Comparison of ENCODE assay signal across 25 mouse cellular contexts in the genomic region with DNA sequence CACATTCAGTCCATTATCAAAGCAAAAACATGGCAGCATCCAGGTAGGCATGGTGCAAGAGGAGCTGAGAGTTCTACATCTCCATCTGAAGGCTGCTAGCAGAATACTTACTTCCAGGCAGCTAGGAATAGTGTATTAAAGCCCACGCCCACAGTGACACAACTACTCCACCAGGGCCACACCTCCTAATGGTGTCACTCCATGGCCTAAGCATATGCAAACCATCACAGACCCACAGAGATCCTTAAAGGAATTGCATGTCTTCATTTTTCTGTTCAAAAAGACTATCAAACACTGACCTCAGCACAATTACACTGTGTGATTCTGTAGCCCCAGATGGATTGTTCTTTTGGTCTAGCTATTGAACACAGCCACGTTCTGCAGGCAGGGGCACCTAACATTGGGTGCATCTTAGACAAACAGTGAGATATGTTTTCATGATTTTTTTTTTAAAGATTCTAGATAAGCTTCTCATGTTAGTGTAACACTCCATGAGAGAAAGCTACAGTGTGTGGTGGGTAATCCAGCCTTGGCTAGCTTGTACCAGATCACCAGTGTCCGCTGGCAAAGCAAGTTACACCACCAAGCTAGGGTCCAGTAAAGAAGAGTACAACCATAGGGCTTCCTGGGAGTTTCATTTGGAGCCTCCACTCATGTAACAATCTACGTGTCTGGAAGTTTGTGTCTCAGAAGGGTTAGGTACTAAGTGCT.
"Had no signal": no experiment of that assay in that cellular context is flagged by ENCODE, and none has a peak within 500 bp of the region (broad histone marks: within the 10 kb centered on the region; RNA-seq: fewer than 3 reads in every experiment).

No protein-coding gene starts in this region.

- H3K4me1 ChIP-seq: heart, embryonic 10.5 days; heart, embryonic 12.5 days; hindbrain, embryonic 10.5 days; hindbrain, embryonic 12.5 days; intestine, embryonic 15.5 days; limb, embryonic 10.5 days; limb, embryonic 12.5 days had no signal

- H3K9me3 ChIP-seq: heart, embryonic 10.5 days; hindbrain, embryonic 12.5 days; intestine, embryonic 15.5 days; limb, embryonic 10.5 days; limb, embryonic 12.5 days had no signal

- H3K27me3 ChIP-seq: heart, embryonic 12.5 days; hindbrain, embryonic 12.5 days; intestine, embryonic 15.5 days; limb, embryonic 12.5 days; liver, embryonic 13.5 days had no signal

- ATAC-seq: hindbrain, embryonic 16.5 days; inflammation-experienced regulatory T-cells, adult 6 months; intestine, embryonic 15.5 days; intestine, postnatal 0 days had no signal

- H3K36me3 ChIP-seq: heart, embryonic 10.5 days; heart, embryonic 12.5 days; hindbrain, embryonic 10.5 days; hindbrain, embryonic 12.5 days; intestine, embryonic 15.5 days; limb, embryonic 10.5 days; limb, embryonic 12.5 days; liver, embryonic 13.5 days had no signal

- DNase-seq: gastrocnemius, adult 2 months; gastrocnemius, postnatal 10 days; gastrocnemius, postnatal 25 days; heart, postnatal 10 days; heart, postnatal 4 days; kidney, adult 18-20 months; kidney, adult 8-10 months; kidney, postnatal 10 days; kidney, postnatal 25 days; kidney, postnatal 4 days; liver; liver, embryonic 13.5 days had no signal

- H3K27ac ChIP-seq: gastrocnemius, adult 2 months; heart, embryonic 10.5 days; hindbrain, embryonic 10.5 days; hindbrain, embryonic 12.5 days; hindbrain, embryonic 14.5 days; intestine, embryonic 15.5 days; layer of hippocampus, adult 2 months; left cerebral cortex, adult 2 months; limb, embryonic 10.5 days; limb, embryonic 12.5 days; liver, embryonic 13.5 days had no signal

- H3K9ac ChIP-seq: heart, embryonic 12.5 days; hindbrain, embryonic 12.5 days; hindbrain, embryonic 14.5 days; intestine, embryonic 15.5 days; limb, embryonic 12.5 days; liver, embryonic 13.5 days had no signal

- H3K4me2 ChIP-seq: heart, embryonic 12.5 days; hindbrain, embryonic 12.5 days; hindbrain, embryonic 14.5 days; intestine, embryonic 15.5 days; limb, embryonic 12.5 days; liver, embryonic 13.5 days had no signal

- H3K4me3 ChIP-seq: gastrocnemius, adult 2 months; heart, embryonic 10.5 days; heart, embryonic 12.5 days; hindbrain, embryonic 10.5 days; hindbrain, embryonic 12.5 days; intestine, embryonic 15.5 days; layer of hippocampus, adult 2 months; left cerebral cortex, adult 2 months; limb, embryonic 10.5 days; limb, embryonic 12.5 days; liver, embryonic 13.5 days had no signal
